Mouse (Mus musculus): Measurements from ENCODE around the gene Ndufa4l2. TPM values are rescaled to one million over a fixed set of nuclear protein-coding genes. Genes with fewer than 3 reads are reported as not detected.
A peak's percentile ranks its signal among the peaks of the same experiment; 100 is the strongest.

Ndufa4l2 gene
- polyA plus RNA-seq (2014; fragmentation: Nextera tagmentation; extraction: Ambion mirVana) = 57.7 and 91.9 TPM in 2 replicates

DNA sequence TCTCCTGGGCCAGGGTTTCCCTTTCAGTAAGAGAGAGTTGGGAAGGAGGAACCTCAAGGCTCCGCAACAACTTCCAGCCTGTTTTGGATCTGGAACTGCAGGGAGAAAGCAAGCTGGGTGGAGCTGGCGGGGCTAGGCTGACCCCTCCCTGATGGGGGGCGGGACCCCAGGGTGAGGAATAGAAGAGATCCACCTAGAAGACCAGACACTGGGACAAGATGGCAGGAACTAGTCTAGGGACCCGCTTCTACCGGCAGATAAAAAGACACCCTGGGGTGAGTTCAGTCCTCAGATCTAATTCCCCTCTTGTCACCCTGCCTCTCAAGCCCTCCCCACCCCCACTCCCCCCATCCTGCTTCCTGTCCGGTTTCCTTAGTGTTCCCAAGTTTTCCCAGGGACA is at the start of gene Ndufa4l2:
Ndufa4l2 (plus strand) TSS at position 204 of the 400 bp plus-strand sequence.
- H3K9me3 ChIP-seq (ENCODE audit: control insufficient read depth, low read length) = no peaks in the 10 kb centered on the region
- DNase-seq (ENCODE audit: low spot score) (no peak), ATAC-seq (ENCODE audit: low read depth) (no peak)
- peaks cover 28% of the 10 kb centered on the region for H3K36me3 ChIP-seq (ENCODE audit: control insufficient read depth, insufficient read depth, low read length)
- WGBS = 7% methylated on average over 6 of the region's 6 CpGs
- peak within 1 kb of the TSS; percentile 95 for H3K4me2 ChIP-seq (ENCODE audit: low read depth, low read length)
- peaks cover 69% of the 10 kb centered on the region for H3K27me3 ChIP-seq (replicated peaks; ENCODE audit: control insufficient read depth, insufficient read depth, low read length)
- H3K4me3 ChIP-seq (ENCODE audit: low read depth, low read length) = peak within 1 kb of the TSS; percentile 27
- H3K9ac ChIP-seq (ENCODE audit: low read depth, low read length) = peak within 1 kb of the TSS; percentile 40; the same call in 1 of the 2 replicates
- H3K27ac ChIP-seq (replicated peaks; ENCODE audit: low read depth, low read length) = no peak within 1 kb of the TSS
- peaks cover 49% of the 10 kb centered on the region for H3K4me1 ChIP-seq (ENCODE audit: control insufficient read depth, insufficient read depth, low read length)

DNA sequence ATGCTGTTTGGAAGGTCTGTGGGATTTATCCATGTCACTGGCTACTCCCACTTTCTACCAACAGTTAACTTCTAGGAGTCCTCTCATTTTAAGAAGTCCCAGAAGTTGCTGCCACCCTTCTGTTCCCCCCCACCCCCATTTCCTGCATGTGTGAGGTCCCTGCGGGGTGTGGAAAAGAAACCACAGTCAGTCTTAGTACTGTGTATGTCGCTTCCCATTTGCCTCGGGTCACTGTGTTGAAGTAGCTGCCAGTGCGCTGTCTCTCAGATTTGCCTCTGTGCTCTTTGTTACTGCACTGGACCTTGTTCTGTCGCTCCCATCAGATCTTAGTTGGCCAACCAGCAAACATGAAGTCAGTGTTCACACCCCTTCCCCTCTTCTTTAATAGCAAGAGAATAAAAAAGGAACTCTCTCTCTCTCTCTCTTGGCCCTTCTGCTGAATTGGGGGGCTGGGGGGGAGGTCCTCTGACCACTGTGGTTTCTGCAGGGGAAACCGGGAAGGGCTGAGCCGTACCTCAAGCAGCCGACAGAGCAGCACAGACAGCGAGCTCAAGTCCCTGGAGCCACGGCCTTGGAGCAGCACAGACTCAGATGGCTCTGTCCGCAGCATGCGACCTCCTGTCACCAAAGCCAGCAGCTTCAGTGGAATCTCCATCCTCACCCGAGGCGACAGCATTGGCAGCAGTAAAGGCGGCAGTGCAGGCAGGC is 43.3 kb upstream of the Ndufa4l2 start:
- peaks cover 60% of the 10 kb centered on the region for H3K36me3 ChIP-seq (ENCODE audit: control insufficient read depth, insufficient read depth, low read length)
- peak; percentile 62 for ATAC-seq (ENCODE audit: low read depth)
- H3K4me1 ChIP-seq (ENCODE audit: control insufficient read depth, insufficient read depth, low read length) = 0 out of 2 replicates have a peak, but pooled peaks cover 7% of the 10 kb centered on the region
- peak; percentile 35 for DNase-seq (ENCODE audit: low spot score)
- 39% methylated on average over 15 of the region's 15 CpGs for WGBS
- no peak overlapping the region for H3K4me3 ChIP-seq (ENCODE audit: low read depth, low read length)
- H3K9ac ChIP-seq (ENCODE audit: low read depth, low read length) = peak overlapping the region; percentile 41; the same call in 1 of the 2 replicates
- H3K4me2 ChIP-seq (ENCODE audit: low read depth, low read length) = no peak overlapping the region
- peak overlapping the region; percentile 28; the same call in 1 of the 2 replicates for H3K27ac ChIP-seq (replicated peaks; ENCODE audit: low read depth, low read length)
- no peaks in the 10 kb centered on the region for H3K27me3 ChIP-seq (replicated peaks; ENCODE audit: control insufficient read depth, insufficient read depth, low read length)
- H3K9me3 ChIP-seq (ENCODE audit: control insufficient read depth, low read length) = no peaks in the 10 kb centered on the region

DNA sequence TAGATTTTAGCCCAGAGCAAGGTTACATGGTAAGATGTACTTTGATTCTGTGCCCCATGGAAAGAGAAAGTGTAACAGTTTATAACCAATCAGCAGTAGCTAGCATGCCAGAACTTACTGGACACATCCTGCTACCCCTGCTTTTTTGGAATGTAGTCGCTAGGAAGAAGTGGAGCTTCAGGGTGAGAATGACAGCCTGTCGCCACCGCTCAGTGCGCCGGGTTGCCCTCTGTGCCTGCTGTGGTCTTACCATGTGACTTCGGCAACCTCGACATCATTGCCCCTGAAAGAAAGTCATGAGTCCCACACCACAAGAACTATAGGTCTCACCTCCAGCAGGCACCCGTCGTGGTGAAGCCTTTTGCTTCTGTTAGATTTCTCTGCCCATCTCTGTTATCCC is 42.0 kb upstream of the Ndufa4l2 start:
- no peaks in the 10 kb centered on the region for H3K27me3 ChIP-seq (replicated peaks; ENCODE audit: control insufficient read depth, insufficient read depth, low read length)
- DNase-seq (ENCODE audit: low spot score) (no peak), ATAC-seq (ENCODE audit: low read depth) (no peak)
- WGBS = 79% methylated on average over 9 of the region's 9 CpGs
- no peak overlapping the region for H3K27ac ChIP-seq (replicated peaks; ENCODE audit: low read depth, low read length)
- H3K4me3 ChIP-seq (ENCODE audit: low read depth, low read length) = no peak overlapping the region
- H3K4me1 ChIP-seq (ENCODE audit: control insufficient read depth, insufficient read depth, low read length) = 0 out of 2 replicates have a peak, but pooled peaks cover 7% of the 10 kb centered on the region
- H3K4me2 ChIP-seq (ENCODE audit: low read depth, low read length) = no peak overlapping the region
- H3K9me3 ChIP-seq (ENCODE audit: control insufficient read depth, low read length) = no peaks in the 10 kb centered on the region
- no peak overlapping the region for H3K9ac ChIP-seq (ENCODE audit: low read depth, low read length)
- H3K36me3 ChIP-seq (ENCODE audit: control insufficient read depth, insufficient read depth, low read length) = peaks cover 70% of the 10 kb centered on the region

DNA sequence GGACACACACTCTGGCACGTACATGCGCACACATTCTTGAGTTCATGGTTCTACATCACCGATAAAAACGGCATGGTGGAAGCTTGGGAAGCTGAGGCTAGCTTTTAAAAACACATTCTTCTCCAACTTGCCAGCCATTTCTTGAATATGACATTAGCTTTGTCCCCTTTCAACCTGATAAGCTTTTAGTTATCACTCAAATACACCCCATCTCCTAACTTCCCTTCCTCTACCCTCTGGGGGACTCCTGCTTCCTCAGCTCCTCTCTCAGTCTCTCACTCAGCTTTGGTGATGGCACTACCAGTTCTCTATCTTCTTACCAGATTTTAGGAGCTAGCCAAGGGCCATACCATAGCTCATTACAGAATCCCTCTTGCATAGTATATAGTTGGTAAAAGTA is 39.6 kb upstream of the Ndufa4l2 start:
- DNase-seq (ENCODE audit: low spot score) = no peak

DNA sequence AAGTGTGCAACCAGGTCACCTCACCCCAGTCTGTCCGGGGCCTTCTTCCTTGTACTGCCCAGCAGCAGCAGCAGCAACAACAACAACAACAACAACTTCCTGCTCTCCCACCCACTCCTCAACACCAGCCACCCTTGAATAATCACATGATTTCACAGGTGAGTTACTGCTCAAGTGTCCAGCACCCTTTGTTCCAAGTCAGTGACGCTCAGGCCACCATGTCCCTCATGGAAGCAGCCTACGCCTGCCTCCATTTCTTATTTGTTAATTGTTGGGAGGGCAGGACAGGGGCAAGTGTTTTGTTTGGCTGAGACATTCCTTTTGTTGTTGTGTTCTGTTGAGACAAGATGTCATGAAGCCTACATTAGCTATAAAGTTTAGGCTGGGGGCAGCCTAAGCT is 38.2 kb upstream of the Ndufa4l2 start:
- WGBS = 94% methylated on average over 3 of the region's 3 CpGs
- peaks cover 57% of the 10 kb centered on the region for H3K36me3 ChIP-seq (ENCODE audit: control insufficient read depth, insufficient read depth, low read length)
- DNase-seq (ENCODE audit: low spot score) (no peak), ATAC-seq (ENCODE audit: low read depth) (no peak)
- no peak overlapping the region for H3K27ac ChIP-seq (replicated peaks; ENCODE audit: low read depth, low read length)
- no peaks in the 10 kb centered on the region for H3K27me3 ChIP-seq (replicated peaks; ENCODE audit: control insufficient read depth, insufficient read depth, low read length)
- no peak overlapping the region for H3K9ac ChIP-seq (ENCODE audit: low read depth, low read length)
- no peak overlapping the region for H3K4me3 ChIP-seq (ENCODE audit: low read depth, low read length)
- H3K4me2 ChIP-seq (ENCODE audit: low read depth, low read length) = no peak overlapping the region
- 0 out of 2 replicates have a peak, but pooled peaks cover 3% of the 10 kb centered on the region for H3K4me1 ChIP-seq (ENCODE audit: control insufficient read depth, insufficient read depth, low read length)
- no peaks in the 10 kb centered on the region for H3K9me3 ChIP-seq (ENCODE audit: control insufficient read depth, low read length)

More for the DNA sequence above, 39.6 kb upstream of the Ndufa4l2 start:
- no peak overlapping the region for H3K4me3 ChIP-seq (ENCODE audit: low read depth, low read length)
- H3K27me3 ChIP-seq (replicated peaks; ENCODE audit: control insufficient read depth, insufficient read depth, low read length) = no peaks in the 10 kb centered on the region
- no peaks in the 10 kb centered on the region for H3K9me3 ChIP-seq (ENCODE audit: control insufficient read depth, low read length)
- no peak overlapping the region for H3K27ac ChIP-seq (replicated peaks; ENCODE audit: low read depth, low read length)
- peaks cover 69% of the 10 kb centered on the region for H3K36me3 ChIP-seq (ENCODE audit: control insufficient read depth, insufficient read depth, low read length)
- H3K4me2 ChIP-seq (ENCODE audit: low read depth, low read length) = no peak overlapping the region
- H3K9ac ChIP-seq (ENCODE audit: low read depth, low read length) = no peak overlapping the region
- no peak for ATAC-seq (ENCODE audit: low read depth)
- 0 out of 2 replicates have a peak, but pooled peaks cover 7% of the 10 kb centered on the region for H3K4me1 ChIP-seq (ENCODE audit: control insufficient read depth, insufficient read depth, low read length)
- 93% methylated on average over 4 of the region's 4 CpGs for WGBS

DNA sequence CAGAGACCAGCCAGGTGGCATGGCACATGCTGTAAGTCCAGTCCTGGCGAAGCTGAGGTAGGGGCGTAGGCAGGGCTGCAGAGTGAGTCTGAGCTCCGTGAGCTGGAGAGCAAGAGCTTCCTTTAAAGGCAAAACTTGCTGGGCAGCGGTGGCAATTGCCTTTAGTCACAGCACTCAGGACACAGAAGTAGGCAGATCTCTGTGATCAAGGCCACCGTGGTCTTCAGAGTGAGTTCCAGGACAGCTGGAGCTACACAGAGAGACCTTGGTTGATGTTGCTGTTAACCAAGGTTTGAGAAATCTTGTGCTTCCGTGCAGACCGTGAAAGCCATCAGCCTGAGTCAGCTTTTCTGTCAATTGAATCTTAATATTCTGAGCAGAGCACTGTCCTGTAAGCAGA is 37.5 kb upstream of the Ndufa4l2 start:
- DNase-seq (ENCODE audit: low spot score) (no peak), ATAC-seq (ENCODE audit: low read depth) (no peak)
- Histone ChIP-seq H3K4me2 (ENCODE audit: low read depth, low read length) (no peak overlapping the region), H3K9ac (ENCODE audit: low read depth, low read length) (no peak overlapping the region), H3K4me3 (ENCODE audit: low read depth, low read length) (no peak overlapping the region), H3K27me3 (replicated peaks; ENCODE audit: control insufficient read depth, insufficient read depth, low read length) (no peaks in the 10 kb centered on the region), H3K36me3 (ENCODE audit: control insufficient read depth, insufficient read depth, low read length) (peaks cover 53% of the 10 kb centered on the region), H3K4me1 (ENCODE audit: control insufficient read depth, insufficient read depth, low read length) (no peaks in the 10 kb centered on the region), H3K27ac (replicated peaks; ENCODE audit: low read depth, low read length) (no peak overlapping the region), H3K9me3 (ENCODE audit: control insufficient read depth, low read length) (no peaks in the 10 kb centered on the region)
- WGBS = 84% methylated on average over 7 of the region's 7 CpGs

DNA sequence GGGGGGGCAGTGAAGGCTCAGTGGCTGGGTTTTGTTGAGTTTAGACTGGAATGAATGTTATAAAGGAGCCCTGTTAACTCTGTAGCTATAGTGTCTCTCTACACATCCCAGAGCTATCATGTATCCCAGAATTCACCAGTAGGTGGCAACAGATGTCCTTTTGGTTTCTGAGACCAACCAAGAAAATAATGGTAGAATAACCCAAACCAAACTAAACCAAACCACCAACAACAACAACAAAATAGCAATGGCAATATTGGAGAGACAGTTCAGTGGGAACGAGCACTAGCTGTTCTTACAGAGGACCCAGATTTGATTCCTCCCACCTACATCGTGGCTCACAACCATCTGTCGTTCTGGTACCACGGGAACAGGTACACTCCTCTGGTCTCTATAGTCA is 35.6 kb upstream of the Ndufa4l2 start:
- DNase-seq (ENCODE audit: low spot score) (peak; percentile 36), ATAC-seq (ENCODE audit: low read depth) (no peak)
- Histone ChIP-seq H3K4me2 (ENCODE audit: low read depth, low read length) (no peak overlapping the region), H3K27ac (replicated peaks; ENCODE audit: low read depth, low read length) (no peak overlapping the region), H3K4me3 (ENCODE audit: low read depth, low read length) (no peak overlapping the region), H3K9me3 (ENCODE audit: control insufficient read depth, low read length) (no peaks in the 10 kb centered on the region), H3K36me3 (ENCODE audit: control insufficient read depth, insufficient read depth, low read length) (peaks cover 44% of the 10 kb centered on the region), H3K4me1 (ENCODE audit: control insufficient read depth, insufficient read depth, low read length) (no peaks in the 10 kb centered on the region), H3K9ac (ENCODE audit: low read depth, low read length) (no peak overlapping the region), H3K27me3 (replicated peaks; ENCODE audit: control insufficient read depth, insufficient read depth, low read length) (no peaks in the 10 kb centered on the region)
- WGBS = 91% methylated on average over 4 of the region's 4 CpGs

DNA sequence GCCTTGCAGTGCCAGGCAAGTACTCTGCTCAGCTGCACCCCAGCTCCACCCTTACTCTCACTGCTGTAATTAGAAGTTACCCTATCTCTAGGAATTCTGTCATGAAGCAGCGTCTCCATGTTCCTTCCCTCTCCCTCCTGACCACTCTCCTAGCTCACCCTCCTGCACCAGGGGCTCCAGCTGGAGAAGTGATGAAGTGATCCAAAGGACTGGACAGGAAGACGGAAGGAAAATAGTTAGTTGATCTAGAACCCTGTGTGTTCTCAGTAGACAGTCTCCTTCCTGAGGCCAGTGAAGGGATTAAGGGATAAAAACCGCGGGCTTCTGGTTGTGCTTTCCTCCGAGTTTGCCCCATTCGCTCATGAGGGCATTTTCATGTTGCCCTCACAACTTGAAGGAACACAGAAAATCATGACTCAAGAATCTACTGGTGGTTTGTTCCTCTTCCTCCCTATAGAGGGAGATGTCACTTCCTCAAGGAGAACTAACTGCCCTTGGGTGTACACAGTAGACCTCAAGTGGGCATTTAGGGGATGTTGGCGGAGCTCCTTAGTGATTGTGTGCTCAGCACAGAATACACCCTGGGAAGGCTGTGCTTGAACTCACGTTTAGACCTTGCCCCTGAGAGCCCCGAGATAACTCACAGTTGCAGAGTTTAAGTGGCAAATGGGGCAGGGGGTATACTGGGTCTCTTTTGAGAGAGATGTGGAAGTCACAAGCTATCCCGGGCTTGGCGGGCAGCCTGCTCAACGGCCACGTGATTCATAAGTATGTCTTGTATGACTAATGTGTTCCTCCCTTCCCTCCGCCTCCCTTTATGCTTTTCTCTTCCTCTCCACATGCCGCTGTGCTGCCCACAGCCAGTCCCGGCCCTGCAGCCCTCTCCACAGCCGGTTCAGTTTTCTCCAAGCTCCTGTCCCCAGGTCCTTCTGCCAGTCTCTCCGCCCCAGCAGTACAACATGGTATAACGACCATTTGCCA is 33.6 kb upstream of the Ndufa4l2 start:
- Histone ChIP-seq H3K27ac (replicated peaks; ENCODE audit: low read depth, low read length) (no peak overlapping the region), H3K4me2 (ENCODE audit: low read depth, low read length) (no peak overlapping the region), H3K36me3 (ENCODE audit: control insufficient read depth, insufficient read depth, low read length) (peaks cover 50% of the 10 kb centered on the region), H3K9ac (ENCODE audit: low read depth, low read length) (no peak overlapping the region), H3K4me1 (ENCODE audit: control insufficient read depth, insufficient read depth, low read length) (no peaks in the 10 kb centered on the region), H3K27me3 (replicated peaks; ENCODE audit: control insufficient read depth, insufficient read depth, low read length) (no peaks in the 10 kb centered on the region), H3K4me3 (ENCODE audit: low read depth, low read length) (no peak overlapping the region), H3K9me3 (ENCODE audit: control insufficient read depth, low read length) (no peaks in the 10 kb centered on the region)
- WGBS = 82% methylated on average over 19 of the region's 19 CpGs
- ATAC-seq (ENCODE audit: low read depth) (peak; percentile 57; the same call in 1 of the 2 replicates), DNase-seq (ENCODE audit: low spot score) (peak; percentile 39)

All from embryonic facial prominence, embryonic 14.5 days (tissue).